Mouse (Mus musculus) cerebellum, adult 8-10 months (tissue): ENCODE measurements around the gene Cpe.

Experiments
- DNase-seq: peaks from one replicate; pipeline ENCODE4 v3.0.0; 2022

Gene Cpe

DNA sequence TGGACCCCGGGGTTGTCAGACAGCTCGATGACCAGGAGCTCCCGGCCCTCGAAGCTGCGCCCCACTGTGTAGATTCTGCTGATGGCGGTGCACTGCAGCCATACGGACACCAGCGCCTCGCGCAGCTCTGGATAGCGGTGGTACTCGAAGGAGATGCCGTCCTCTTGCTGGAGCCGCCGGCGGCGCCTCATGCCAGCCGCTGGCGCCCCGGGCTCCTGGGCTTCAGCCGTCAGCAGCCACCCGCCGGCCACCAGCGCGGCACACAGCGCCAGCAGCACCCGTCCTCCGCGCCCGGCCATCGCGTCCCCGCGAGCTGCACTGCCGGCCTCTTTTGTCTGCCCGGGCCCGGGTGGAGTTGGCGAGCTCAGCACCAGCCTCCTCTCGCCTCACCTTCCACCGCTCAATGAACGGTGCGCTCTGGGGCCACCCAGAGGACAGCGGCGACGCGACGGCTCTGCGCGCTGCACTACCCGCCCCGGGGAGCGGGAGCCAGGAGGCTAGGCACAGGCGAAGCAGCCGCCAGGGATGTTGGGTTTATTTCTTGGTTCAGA lies at the start of gene Cpe:
Gene Cpe (minus strand): TSS at position 404 of the 551 bp plus-strand sequence.
- peak; percentile 93 for DNase-seq

DNA sequence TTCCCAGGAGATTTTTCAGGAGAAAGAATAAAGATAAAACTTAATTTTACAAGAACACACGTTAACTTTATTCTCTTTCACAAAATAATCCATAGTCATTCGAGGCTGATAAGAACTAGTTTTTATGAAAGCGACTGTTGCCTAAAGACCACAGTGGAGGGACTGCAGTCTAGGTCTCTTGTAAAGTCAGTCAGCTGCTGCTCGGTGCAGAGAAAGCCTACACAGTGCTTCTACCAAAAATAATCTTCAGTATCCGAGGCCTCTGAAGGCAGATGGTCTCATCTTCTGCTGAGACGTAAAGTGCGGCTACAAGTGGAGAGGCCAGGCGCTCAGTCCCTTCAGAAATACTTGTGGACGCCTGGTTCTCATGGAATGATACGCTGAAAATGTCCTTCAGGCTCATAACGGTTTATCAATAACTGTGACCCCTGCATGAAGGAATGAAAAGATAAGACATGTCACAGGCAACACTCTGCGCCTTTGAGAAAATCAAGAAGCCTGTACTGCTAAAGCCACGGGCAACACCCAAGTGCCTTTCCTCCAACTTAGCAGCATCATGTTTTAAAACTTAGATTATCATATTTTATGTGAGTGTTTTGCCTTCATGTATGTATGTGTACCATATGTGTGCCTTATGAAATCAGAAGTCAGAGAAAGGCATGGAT lies 47.8 kb upstream of the Cpe start:
- DNase-seq, result no peak

DNA sequence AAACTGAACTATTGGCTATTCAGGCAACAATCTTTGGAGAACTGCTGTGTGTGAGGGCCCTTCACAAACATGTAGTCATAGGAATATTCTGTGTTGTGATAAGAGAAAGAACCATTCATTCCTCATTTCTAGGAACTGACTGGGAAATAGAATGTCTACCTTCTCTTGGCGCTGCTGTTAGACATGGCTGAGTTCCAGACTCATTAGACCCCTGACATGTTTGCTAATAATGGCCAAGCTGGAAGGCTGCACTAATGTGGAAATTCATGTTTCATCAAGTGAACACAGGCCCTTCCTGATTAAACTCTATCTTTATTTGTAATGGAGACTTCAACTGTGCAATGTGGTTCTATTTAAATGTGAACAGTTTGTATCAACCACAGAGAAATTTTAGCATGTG lies 46.1 kb upstream of the Cpe start:
- DNase-seq, result no peak

DNA sequence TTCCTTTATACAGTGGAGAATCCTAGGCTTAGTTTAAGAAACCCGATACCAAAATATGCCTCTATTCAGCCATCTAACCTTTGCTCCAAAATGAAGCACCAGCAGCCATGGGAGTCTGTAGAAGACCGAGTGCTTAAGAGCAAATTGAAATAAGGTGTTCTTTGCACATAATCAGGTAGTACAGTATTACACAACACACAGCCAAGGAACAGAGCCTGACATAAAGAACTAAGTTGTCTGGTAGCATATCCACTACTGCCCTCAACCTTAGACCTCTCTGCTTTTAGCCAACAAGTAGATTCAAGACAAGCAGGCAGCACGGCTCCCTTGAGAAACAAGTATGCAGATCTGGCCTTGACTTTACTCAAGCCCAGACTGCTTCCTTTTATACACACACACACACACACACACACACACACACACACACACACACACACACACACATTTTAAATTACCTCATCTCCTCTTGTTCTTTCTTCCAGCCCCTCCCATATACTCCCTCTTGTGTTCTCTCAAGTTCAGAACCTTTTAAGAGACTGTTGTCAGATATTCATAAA lies 44.0 kb upstream of the Cpe start:
- DNase-seq, result no peak

DNA sequence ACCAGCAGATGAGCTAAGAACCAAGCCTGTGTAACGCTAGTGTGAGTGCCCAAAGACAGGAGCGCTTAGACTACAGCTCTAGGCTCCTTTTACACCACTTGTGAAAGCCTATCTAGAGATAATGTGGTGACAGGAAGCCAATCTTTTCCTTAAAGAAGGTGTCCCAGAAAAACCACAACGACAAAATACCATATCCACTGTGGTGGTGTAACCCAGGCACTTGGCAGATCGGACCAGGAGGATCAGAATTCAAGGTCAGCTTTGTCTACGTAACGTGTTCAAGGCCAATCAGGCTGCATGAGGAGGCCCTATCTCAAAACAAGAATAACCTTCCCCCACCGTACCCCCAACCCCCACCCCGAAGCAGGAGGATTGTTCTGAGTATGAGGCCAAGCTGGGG lies 42.3 kb upstream of the Cpe start:
- no peak for DNase-seq

DNA sequence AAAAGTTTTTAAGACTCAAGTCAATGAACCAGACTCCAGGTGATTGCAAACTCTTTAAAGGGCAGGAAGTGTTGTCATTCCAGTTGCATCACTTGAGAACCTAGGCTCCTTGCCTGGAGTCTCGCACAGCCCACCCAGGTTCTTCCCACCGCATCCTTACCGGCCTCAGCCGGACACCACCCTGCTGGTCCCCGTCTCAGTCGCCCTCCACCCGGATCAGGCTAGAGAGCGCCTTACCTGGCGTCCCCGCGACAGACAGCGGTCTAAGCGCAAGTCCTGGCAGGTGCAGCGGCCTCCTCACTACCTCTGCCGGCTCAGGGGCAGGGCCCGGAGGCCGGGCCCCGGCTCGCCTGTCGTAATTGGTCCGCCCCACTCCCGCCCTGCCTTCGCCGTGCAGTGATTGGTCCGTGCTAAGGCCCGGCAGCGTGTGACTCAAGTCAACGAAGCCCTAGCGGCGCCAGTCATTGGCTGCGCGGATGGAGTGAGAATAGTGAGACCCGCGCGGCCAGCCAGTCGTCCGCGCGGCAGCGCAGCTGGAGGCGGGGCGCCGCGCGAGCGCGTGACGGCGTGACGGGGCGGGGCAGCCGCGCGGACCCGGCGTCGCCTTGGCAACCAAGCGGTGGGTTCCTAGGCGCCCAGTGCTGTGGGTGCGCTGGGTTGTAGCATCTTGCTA lies 40.6 kb upstream of the Cpe start, which contains the start of gene Msmo1:
Gene Msmo1 (minus strand): TSS at position 522 of the 673 bp plus-strand sequence.
- DNase-seq, result peak; percentile 96

DNA sequence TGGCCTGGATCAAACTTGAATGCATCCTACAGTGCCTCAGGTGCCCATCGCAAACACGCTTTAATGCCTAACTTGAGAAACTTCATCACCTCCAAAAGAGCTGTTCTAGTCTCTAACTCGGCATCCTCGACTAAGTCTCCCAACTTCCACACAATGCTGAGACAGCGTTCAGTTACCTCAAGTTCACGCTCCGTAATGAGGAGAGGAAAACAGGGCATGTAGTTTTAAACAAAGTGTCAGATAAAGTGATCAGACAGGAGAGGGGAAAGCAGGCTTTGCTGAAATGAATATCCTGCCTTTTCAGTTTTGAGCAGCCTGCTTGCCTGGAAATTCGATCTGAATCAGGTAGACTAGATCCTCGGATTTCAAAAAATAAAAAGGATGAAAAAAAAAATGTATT lies 39.7 kb upstream of the Cpe start:
- no peak for DNase-seq

DNA sequence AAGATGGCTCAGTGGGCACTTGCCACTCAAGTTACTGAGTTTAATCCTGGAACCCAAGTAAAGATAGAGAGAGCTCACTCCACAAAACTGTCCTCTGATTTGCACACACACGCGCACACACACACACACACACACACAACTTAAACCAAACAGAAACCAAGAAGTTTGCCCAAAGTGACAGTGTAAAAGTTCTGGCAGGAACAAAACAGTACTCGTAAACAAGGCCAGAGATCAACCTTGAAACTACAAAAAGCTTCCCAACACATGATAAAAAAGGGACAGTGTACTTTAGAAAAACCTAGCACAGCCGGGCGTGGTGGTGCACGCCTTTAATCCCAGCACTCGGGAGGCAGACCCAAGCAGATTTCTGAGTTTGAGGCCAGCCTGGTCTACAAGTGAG lies 35.3 kb upstream of the Cpe start:
- no peak for DNase-seq

DNA sequence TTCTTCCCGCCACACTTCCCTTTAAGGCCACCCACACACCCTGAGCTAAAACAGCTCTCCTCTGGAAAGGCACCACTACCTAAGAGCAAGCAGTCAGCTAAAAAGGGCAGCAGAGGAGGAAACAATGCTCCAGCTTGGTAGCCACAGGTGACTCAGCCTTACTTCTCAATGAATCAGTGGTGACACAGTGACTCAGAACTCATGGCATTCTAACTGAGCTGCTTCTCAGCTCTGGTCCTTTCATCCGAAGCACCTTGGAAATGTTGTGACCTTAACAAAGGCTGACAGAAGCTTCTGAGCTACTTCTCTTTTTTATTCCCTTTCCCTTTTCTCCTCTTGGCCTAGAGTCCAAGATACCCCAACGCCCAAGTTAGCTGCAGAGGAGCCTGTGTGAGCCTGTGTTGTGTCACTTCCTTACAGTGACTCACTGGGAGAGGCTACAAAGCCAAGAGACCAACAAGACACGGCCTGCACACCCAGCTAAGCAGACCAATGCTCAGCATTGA lies 33.4 kb upstream of the Cpe start:
- no peak for DNase-seq

DNA sequence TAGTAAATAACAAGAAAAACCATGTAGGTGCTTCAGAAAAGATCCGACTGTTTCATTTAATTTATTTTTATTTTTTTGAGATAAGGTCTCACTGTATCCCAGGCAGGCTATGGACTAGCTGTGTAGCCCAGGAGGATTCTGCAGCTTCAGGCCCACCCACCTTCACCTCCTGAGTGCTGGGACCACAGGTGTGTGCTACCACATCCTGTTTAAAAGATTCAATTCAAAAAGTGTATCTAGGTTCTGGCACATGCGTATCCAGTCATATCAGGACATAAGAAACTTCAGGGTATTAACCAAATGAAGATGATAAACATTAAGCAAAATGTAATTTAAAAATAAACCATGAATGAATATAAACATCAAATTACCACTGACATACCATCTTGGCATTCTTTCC lies 30.4 kb upstream of the Cpe start:
- DNase-seq, result no peak

DNA sequence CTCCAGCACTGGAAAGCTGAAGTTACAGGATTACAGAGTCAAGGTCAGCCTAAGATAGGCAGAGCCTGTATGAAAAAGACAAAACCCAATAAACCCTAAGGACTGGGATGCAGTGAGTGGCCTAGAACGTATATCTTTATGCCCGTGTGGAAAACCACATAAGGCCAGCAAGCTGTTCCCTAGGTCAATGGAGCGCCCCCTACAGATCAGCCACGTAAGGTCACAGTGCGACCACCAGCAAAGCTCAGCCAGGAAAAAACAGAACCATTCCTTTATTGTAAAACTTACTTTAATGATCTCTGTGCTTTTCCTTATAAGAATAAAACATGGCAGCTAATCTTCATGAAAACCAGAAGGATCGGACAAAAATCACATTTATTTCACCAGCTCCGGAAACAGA lies 25.0 kb upstream of the Cpe start:
- DNase-seq, result no peak

DNA sequence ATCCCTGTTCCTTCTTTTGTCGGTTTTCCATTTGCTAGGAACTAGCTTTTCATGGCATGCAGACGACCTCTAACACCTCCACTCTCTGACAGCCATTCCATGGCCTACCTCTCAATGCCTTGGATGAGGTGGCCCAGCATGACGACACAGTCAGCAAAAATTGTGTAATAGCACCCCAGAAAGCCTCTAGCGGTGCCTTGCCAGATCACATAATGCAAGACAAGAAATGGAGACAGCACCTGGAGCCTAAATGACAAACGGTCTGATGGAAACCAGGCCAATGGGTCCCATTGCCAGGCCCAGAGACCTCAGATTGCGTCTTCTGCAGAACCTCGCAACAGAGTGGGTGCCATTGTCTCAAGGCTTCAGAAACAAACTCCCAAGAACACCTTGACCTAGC lies 19.6 kb upstream of the Cpe start:
- no peak for DNase-seq

DNA sequence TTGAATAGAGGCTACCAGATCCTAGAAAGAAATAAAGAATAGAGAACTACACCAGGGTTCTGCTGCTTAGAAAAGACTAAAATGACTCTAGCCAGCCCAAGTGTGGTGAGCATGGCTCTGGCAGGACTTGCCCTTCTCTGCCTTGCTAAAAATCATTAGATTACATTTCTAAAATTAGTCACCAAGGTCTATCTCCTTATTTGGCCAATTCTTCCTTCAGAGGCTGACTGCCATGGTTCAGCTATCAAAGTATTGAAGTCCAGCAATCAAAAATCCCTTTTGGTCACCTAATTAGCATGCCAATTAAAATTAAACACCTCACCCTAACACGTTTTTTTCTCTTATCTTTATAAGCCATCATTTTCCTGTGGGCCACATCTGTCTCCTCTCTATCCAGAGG lies 18.7 kb upstream of the Cpe start:
- no peak for DNase-seq

DNA sequence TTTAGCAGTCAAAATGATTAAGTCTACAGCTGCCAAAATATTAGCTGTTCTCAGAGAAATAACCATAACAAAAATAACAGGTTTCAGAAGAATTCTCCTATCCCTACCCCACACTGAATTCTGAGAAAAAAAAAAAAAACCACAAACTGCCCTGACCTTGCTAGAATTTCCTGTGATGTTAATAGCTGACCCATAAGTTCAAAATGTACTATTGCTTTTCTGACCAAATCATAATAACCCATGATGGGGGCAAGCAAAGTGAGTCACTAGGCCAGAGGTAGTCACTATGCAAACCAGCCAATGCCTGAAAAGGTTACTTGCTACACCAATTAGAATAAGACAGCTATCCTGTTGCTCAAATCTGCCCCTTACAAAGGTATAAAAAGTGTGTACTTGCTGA lies 14.6 kb upstream of the Cpe start:
- no peak for DNase-seq

DNA sequence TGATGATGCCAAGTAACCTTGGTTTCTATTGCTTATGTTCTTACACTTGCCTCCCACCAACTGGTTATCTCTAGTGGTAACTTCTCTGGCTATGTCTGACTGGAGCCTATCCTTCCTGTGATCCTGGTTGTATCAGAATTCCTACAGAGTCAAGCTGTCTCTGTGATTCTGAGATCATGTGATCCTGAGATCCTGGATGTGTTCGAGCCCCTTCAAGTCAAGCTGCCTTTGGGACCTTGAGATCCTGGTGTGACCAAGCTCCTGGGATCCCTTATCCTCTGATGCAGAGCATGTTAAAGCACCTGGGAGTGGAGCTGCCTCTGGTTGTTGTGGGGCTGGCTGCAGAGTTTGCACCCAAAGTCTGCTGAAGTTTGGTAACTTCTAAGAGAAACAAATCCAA lies 10.3 kb upstream of the Cpe start:
- DNase-seq, result no peak

DNA sequence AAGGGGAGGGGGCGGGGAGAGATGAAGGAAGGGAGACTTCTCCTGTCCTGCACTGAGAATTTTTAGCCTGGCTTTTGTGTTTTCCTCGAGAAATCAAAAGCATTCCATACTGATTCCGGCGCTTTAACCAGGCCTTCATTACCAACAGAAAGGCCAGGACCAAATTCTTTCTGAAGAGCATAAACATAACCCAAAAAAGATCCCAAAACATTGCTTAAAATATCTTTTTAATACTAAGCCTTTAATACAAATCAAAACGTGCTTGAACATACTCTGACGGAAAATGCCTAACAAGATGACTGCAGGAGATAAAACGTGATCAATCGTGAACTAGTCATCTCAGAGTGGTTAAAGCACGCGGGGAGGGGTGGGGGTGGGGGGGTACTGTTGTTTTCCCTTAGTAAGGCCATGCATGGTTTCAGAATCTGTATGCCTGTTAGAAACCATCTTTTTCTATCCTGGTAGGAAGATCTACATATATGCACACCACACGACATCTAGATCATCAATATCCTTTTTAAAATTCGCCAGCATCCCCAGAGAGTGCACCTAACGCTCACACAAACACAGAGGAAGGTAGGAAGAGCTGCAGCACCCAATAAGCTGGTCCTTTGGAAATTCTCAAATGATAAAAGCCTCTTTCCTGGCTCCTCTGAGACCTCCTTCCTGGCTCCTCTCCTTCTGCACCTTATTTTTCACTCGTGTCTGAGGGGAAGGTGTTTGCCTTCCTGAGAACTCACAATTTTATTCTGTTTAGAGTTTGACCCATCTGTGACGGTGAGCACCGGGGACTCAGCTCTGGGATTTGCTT lies 1.1 kb downstream of the Cpe start:
- DNase-seq, result peak; percentile 42

DNA sequence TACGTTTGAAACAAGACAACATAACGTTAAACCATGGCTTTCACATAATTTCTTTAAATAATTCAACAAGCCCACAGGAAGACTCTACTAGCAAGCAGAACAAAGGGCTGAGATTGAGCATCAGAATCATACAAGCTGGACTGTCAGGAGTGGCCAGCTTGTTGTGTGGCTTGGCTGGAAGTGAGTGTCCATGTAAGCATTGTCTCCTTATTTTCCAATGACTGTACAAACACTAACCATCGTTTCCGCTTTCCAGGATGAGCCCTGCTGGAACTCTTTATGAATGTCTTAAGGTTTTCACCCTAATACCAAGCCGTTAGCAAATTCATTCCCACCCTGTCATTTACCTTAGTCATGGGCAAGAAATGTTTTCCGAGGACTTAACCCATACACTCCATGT lies 2.0 kb downstream of the Cpe start:
- DNase-seq, result no peak

DNA sequence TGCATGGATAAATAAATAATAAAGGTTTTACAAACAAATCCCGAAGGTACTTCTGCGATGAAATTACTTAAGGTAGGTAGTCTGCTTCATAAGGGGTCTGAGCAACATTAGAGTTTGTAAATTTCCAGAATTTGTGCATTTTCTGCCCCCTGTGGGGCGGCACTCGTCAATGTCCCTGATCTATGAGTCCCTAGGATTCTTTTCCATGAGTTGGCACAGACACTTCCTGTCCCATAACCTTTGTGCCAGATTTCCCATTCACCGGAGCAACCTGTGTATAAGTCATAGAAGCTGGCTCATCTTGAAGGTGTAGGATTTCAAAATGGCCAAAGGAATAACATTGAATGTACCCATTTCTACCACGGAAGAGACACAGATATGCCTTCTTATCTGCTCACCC lies 2.5 kb downstream of the Cpe start:
- no peak for DNase-seq

DNA sequence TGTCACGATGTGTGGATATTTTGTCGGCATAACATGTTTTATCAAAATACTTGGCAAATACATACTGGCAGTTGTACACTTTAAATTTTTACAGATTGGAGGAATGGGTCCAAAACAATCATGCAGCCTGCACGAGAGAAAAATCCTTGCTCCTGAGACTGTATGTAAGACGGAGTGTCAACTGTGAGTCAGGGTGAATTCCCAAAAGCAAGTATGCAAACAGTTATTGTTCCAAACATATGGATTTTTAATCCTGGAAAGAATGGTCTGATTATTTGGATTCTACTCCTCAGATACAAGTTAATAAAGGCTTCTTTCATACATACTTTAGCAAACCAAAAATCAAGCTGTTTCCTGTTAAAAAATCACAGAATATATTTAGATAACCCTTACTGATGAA lies 4.1 kb downstream of the Cpe start:
- no peak for DNase-seq

DNA sequence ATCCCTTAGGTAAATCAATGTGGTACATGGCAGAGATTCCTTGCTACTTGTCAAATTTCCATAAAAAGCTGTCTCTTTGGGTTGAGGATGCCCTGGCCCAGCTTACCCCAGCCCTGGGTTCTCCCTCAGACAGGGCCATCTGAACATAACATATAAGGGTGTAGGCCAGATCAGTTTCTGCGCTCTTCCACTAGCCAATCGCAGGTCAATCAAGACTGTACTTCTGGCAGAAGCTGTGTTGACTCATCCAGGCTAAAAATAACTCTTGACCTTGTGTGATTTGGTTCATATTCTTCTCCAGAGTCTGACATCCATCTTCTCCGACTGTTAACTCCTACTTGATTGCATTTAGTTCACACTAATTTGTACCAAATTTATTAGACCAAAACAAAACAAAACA lies 4.7 kb downstream of the Cpe start:
- no peak for DNase-seq

DNA sequence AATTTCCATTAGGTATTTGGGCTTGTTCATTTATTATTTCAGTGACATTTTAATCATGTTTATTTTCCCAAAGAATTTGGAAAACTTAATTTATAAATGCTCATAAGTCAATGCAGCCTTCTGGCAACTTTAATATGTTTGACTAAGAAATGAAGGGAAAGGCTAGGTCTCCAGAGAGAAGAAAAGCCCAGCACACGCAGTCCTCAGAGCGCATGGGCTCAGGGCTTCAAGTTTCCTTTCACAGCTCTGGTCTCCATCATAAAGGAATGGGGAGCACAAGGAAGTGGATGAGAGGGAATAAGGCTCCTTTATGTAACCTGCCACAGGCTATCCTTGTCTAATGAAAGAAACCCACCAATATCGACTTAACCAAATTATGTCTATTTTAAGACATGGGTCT lies 10.4 kb downstream of the Cpe start:
- DNase-seq, result no peak

DNA sequence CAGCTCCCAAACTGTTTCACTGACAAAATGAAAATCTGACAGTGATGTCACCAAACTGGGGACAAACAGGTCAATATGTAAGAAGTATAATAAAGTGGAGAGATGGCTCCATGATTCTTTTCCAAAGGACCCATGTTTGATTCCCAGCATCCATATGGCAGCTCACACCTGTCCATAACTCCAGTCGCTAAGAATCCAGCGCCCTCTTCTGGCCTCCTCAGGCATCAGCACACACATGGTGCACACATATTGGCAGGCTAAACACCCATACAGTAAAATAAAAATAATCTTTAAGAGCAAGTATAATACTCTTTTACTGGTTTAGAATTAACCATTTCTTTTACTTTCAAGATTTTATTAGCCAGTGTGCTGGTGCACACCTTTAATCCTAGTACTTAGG lies 16.5 kb downstream of the Cpe start:
- DNase-seq, result no peak

DNA sequence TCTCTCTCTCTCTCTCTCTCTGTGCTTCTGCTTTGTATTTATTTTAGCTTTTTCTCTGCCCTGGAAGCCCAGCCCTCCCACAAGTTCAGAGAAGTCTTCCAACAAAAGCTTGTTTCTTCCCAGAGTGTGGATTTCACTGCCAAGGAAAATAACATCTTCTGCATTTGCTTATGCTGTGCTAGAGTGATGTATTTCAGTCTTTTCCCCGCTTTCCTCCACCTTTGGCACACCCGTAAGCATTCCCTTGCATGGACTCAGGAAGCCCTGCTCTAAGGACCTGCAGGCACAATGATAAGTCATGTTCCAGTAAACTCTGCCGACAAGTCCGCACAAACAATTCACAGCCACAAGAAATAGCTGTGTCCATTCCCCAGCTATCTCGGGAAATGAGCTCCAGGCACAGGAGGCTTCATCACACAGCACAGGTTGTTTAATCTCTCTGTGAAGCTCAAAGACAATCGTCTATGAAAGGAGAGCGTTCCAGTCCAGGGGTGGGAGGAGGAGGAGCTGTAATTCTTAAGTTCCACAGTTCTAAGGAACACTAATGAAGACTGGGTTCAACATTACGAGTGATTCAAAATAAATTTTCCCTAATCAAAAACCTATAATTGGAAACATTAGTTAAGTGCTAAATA lies 17.8 kb downstream of the Cpe start:
- no peak for DNase-seq
